Mouse (Mus musculus) embryonic stem cell, embryonic (primary cell): ENCODE measurements around the gene Cad.

Experiments used
- CTCF ChIA-PET, 4 experiments: fragments of 300-600 bp in 2 of 4; fragments of 350-600 bp in 2 of 4; sonication (Branson Sonifier 250); formaldehyde crosslinking; loops; one replicate each; lab custom pipeline; 2022; ENCODE audit warnings: inconsistent platforms in 2 of 4; lab: Charles Lee
- POLR2A ChIA-PET, 4 experiments: fragments of 300-600 bp in 2 of 4; fragments of 350-600 bp in 2 of 4; sonication (Branson Sonifier 250); formaldehyde crosslinking; loops; one replicate each; lab custom pipeline; 2022; ENCODE audit warnings: antibody characterized with exemption in 4 of 4, inconsistent platforms in 1 of 4; lab: Charles Lee

Gene Cad

DNA sequence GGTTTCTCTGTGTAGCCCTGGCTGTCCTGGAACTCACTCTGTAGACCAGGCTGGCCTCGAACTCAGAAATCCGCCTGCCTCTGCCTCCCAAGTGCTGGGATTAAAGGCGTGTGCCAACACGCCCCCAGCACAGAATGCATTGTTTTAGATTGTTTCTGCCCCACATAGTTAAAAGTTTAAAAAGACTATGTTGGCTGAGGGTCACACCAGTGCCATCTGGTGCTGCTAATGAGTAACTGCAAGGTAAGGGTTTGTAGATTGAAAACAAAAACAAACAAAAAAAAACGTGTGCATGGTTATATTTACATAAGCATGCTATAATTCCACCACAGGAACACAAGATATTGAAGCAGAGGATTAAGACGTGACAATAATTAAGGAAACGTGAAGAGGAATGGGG is 56.2 kb downstream of the Cad start:
- ChIA-PET CTCF (interaction anchor here in 1 of 4 experiments (0.7 kb wide), 1 partner anchor 398 kb away, joined by 3 read pairs; no protein-coding TSS in a partner anchor), POLR2A (interaction anchor here in 1 of 4 experiments (1.7 to 2.2 kb wide), 2 partner anchors 41 to 62 kb away, joined by 3 to 9 read pairs; partner anchors contain the start of genes Atraid and Slc5a6)

DNA sequence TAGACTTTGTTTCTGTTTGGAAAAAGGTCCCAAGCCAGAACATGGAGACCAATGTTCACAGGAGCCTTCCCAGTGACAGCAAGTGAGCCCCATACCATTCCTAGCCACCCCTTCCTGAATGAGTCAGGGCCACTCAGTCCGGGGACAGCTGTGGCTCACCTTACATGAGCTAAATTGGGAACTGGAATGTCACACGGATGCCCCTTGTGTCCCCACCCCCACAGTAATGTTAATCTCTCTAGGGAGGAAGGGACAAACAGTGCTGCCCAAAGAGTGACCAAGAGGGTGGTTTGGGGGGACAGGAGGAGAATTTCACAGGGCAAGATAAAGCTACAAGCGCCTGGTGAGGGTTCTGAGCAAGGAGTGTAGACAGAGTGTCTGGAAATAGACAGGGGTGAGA is 61.8 kb downstream of the Cad start, which contains the start of gene Trim54:
Gene Trim54 (plus strand): TSS at position 359 of the 400 bp plus-strand sequence.
- ChIA-PET CTCF (interaction anchor here (0.5 to 2.6 kb wide), 14 partner anchors 8 to 320 kb away, joined by 3 to 14 read pairs (median 3); partner anchors contain the start of genes Dnajc5g (in 1 of the 4) and Slc30a3 (in 1 of the 4)), POLR2A (interaction anchor here (0.6 to 8.6 kb wide), 76 partner anchors 8 to 1902 kb away, joined by 3 to 97 read pairs (median 5); partner anchors contain the start of genes Atraid (in 3 of the 4), Gm29609 (in 3 of the 4), Gtf3c2 (in 3 of the 4) and Slc30a3 (in 3 of the 4))

DNA sequence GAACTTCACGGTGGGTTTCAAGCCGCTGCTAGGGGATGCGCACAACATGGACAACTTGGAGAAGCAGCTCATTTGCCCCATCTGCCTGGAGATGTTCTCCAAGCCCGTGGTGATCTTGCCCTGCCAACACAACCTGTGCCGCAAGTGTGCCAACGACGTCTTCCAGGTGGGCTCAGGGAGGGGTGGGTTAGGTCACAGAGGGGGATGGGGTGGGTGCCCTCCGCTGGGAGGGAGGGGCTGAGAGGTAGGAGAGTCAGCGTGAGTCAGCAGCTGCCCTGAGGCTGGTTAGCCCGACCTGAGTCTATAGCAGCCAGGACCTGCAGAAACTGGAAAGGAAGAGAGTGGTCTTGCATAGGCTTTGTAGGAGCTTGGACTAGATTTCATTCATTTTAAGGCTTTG is 62.3 kb downstream of the Cad start:
- POLR2A ChIA-PET: interaction anchor here (0.6 to 8.6 kb wide), 75 partner anchors 8 to 1902 kb away, joined by 3 to 97 read pairs (median 5); partner anchors contain the start of genes Atraid (in 3 of the 4), Slc30a3 (in 3 of the 4), Slc5a6 (in 3 of the 4) and Ucn (in 3 of the 4)
- CTCF ChIA-PET: interaction anchor here (0.6 to 2.6 kb wide), 13 partner anchors 8 to 321 kb away, joined by 3 to 14 read pairs (median 3); partner anchors contain the start of genes Dnajc5g (in 1 of the 4) and Slc30a3 (in 1 of the 4)

DNA sequence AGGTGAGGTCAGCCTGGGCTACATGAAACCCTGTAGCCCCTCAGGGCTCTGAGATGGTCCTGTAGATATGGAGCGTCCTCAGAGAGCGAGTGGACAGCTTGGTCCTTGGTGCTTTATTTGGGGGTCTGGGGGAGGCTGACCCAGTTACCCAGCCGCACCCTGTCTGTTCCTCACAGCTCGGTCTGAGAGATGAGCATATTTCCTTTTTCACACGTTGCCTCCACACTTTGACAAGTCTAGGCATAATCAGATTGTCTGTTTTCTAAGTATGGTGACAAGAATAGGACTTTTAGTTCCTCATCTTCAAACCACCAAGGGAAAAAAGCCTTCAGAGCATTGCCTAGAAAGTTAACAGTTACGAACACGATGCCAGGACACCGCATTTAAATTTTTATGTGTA is 66.5 kb downstream of the Cad start:
- POLR2A ChIA-PET: interaction anchor here in 1 of 4 experiments (8.6 kb wide), 1 partner anchor 17 kb away, joined by 97 read pairs; the partner anchor contains the start of gene Ucn
- CTCF ChIA-PET: no interaction called here

DNA sequence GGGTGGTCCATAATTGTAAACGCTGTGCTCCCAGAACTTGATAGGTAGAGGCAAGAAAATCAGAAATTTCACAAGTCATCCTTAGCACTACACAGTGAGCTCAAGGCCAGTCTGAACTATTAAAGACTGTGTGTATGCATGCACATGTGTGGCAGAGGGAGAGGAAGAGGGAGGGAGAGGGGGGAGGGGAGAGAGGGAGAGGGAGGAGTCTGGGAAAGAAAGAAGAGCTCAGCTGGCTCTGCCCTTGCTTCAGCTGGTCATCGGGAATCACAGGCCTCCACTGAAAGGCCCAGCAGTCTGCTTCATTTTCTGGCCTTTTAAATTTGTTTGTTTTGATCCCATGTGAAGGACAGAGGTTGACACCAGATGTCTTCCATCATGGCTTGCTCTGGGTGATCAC is 68.9 kb downstream of the Cad start:
- CTCF ChIA-PET: interaction anchor here in 2 of 4 experiments (0.6 to 0.7 kb wide), 2 partner anchors 17 to 125 kb away, joined by 3 to 4 read pairs; no protein-coding TSS in a partner anchor
- POLR2A ChIA-PET: interaction anchor here in 2 of 4 experiments (0.7 to 8.6 kb wide), 10 partner anchors 9 to 95 kb away, joined by 3 to 97 read pairs (median 4); partner anchors contain the start of genes Atraid (in 1 of the 2), Dnajc5g (in 1 of the 2), Slc5a6 (in 1 of the 2) and Ucn (in 1 of the 2)

DNA sequence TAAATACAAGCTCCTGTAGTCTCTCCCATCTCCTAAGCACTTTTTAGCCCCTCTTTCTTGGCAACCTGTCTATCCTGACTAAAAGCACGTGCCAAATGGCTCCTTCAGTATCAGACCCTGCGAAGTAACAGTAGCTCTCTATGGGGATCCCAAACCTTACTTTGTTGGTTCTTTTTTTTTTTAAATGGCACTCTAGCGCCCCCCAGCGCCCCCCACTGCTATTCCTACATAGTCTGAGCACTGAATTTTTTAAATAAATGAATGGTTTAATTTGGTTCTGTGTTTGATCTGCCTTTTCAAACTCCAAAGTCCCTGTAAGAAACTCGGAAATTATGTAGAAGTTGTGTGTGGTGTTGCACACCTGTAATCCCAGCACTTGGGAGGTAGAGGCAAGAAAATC is 71.5 kb downstream of the Cad start:
- POLR2A ChIA-PET: interaction anchor here (0.6 to 3.8 kb wide), 19 partner anchors 8 to 1515 kb away, joined by 3 to 30 read pairs (median 4); partner anchors contain the start of genes Trim54 (in 3 of the 4), Atraid (in 2 of the 4), Slc5a6 (in 2 of the 4) and Gm29609 (in 1 of the 4)
- CTCF ChIA-PET: interaction anchor here (0.6 to 2.8 kb wide), 46 partner anchors 9 to 613 kb away, joined by 3 to 22 read pairs (median 4); partner anchors contain the start of genes Trim54 (in 3 of the 4), Atraid (in 1 of the 4), Gm29609 (in 1 of the 4) and Gtf3c2 (in 1 of the 4)
